Mouse (Mus musculus): ENCODE data around the gene Fam214b.

- TF ChIP-seq CEBPB (IDR thresholded peaks at IDR 0.05; ENCODE audit: low read depth) (no peak), CTCF (IDR thresholded peaks at IDR 0.05; ENCODE audit: control insufficient read depth, insufficient read depth, insufficient read length) (peak; percentile 88), MAX (IDR thresholded peaks at IDR 0.05) (no peak), MYOG (IDR thresholded peaks at IDR 0.05; ENCODE audit: control insufficient read depth, extremely low read depth, insufficient read length) (no peak)
These were observed 20.7 kb downstream of the Fam214b start, which contains the start of gene Pigo for GRCm38 (mm10) chr4:43025084-43025960.
